Mouse (Mus musculus) thymus, postnatal 0 days (tissue): ENCODE results near the gene Zfp385c. TPM values are rescaled to one million over a fixed set of nuclear protein-coding genes. Genes with fewer than 3 reads are reported as not detected.

ENCODE experiments used
- DNase-seq: peaks from one replicate; pipeline ENCODE4 v3.0.0-alpha.2; 2015; ENCODE audit warnings: low spot score
- polyA plus RNA-seq: library from polyadenylated mRNA; unstranded; fragments of >200 nt; fragmentation: Nextera tagmentation; extraction: Ambion mirVana; gene quantifications from 2 replicates; pipeline ENCODE4 v1.2.1, GENCODE M21; 2015

Gene Zfp385c
- 0.12 TPM in 1 of 2 replicates, not detected in the other for polyA plus RNA-seq

- DNase-seq: peak; percentile 48
Measured at GRCm38 (mm10) chr11:100692164-100692616, at the start of gene Zfp385c. Gene Zfp385c, minus strand, starts transcription at chr11:100692455.

DNA sequence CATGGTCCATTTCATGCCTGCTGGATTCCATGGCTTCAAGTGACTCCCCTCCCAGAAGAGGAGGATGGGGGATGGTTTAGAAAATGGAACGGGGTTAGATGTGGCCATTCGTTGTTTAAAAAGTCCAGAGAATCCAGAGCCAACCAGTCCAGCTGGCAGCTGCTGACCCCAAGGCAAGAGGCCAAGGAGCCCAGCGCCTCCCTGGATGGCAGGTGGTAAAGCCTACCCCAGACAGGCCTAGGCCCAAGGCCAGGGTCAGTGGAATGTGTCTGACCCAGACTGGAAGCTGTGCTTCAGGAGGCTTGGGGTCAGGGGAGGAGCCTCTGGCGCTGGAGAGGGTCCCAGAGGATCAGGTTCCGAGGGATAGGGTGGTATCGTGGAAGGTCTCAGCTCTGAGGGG lies 49.1 kb upstream of the Zfp385c start:
- no peak for DNase-seq

DNA sequence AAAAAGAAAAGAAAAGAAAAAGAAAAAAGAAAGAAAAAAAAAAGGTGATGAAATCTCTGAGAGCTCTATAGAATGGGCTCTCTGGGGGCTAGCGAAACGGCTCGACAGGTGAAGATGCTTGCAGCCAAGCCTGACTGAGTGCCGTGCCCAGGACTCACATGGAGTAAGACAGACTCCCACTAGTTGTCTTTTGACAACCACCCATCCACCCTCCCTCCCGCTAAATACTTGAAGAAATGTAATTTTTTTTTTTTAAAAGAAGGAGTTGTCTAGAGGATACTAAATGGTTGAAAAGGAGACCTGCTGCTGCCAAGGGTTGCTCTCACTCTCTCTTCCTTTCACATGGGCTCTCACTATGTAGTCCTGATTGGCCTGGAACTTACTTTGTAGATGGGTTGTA lies 46.5 kb upstream of the Zfp385c start:
- no peak for DNase-seq

DNA sequence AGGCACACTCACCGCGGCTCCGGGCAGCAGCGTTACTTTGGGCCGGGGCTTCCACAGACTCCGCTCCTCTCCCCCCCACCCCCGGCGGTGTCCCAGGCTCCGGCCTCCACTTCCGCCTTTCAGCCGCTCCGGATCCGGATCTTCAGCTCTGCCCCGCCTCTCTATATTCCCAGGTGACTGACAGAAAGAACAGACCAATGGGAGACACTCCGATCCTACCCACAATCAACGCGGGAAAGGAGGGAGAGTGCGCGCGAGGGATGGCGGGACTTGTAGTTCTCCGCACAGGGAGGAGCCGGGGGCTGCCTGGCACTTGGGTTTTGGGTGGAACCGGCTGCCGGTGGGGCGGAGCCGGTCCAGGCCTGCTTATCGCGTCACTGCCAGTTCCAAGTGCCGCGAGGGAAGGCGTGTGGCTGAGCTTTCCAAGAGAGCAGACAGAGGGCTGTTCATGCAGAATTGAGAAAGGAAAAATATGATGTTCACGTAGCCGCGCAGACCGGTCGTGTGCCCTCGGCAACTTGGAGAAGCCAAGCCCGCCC lies 45.9 kb upstream of the Zfp385c start, which contains the start of gene Rab5c:
Gene Rab5c, minus strand, starts transcription at position 150 of the 539 bp plus-strand sequence.
- peak; percentile 98 for DNase-seq

DNA sequence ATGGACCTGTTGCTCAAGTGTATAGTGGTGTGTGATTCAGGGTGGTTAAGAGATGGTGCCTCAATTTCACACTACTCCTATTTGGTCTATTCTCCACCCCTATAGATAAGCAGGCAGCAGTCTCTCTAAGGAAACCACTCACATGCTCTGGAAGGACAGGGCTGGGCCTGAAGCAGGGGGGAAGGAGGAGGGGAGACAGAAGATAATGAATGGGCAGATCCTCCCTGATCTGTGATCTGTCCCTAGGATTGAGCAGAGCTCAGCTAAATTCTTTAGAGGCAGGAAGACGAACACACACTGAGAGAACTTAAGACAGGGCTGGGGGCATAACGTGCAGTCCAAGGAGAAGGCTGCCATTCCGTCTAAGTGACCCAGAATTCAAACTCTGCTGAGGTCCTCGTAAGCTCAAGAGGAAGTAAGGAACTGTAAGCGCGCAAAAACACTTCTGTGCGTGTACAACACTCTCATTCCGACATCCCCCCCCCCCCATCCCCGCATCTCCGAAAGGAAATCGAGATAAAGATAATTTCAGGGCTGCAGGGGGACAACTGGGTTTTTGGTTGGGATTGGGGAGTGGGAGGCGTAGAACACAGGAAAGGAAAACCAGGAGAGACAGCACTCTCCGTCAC lies 45.0 kb upstream of the Zfp385c start:
- peak; percentile 32 for DNase-seq

GRCm38 (mm10) chr11:100736746-100737080 lies 44.5 kb upstream of the Zfp385c start:
- DNase-seq: no peak

DNA sequence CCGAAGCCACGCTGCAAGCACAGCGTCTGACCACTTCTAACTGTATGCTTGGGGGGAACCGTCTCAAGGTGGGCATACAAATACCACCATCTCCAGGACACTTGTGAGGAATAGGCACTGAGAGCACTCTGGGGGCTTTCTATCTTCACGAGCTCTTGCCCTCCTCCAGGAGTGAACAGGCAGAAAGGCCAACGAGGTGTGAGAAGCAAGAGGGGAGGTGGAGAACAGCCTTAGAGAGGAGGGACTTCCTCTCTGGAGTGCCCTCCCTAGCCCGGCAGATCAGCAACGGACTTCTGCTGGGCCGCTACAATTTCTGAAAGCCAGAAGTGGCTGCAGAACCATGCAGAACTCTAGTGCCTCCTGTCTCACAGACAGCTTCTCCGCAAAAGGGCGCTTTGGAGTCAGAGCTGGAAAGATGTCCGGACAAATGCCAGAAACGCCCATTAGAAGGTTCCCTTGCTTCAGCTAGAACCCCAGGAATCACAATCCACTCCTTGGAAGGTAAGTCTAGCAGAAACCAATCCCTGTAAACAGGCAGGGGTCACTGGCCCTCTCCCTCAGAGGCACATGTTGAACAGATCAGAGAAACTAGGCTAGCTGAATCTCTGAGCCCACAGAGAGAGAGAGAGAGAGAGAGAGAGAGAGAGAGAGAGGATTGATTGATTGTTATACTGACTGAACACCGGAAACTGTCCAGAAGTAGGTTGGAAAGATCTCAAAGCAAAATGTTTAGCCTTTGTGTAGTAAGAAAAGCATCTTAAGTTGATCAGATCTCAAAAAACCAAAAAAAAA lies 43.9 kb upstream of the Zfp385c start:
- peak; percentile 14 for DNase-seq

DNA sequence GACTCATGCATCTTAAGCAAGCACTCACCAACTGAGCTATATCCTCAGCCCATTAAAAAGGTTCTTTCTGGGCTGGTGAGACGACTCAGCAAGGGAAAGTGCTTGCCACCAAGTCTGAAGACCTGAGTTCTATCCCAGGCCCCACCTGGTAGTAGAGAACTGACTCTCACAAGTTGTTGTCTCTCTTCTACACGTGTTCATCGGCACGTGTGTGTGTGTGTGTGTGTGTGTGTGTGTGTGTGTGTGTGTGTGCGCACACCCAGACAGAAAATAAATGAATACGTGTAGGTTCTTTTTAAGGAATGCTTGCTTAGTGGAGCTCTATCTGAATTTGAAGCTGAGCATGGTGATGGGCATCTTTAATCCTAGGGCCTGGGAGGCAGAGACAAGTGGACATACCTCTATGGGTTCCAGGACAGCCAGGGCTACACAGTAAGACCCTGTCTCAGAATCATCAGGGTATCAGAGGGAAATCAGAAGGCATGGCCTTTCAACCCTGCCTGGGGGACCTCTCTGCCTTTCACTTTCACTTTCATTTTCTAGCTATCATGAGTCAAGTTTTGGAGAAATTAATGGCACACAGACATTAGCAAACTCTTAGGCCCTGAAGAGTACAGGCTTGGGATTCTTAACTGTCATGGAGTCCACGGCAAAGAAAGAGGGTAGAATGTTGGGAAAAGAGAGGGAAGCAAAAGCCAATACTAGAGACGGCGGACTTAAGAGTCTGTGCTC lies 43.0 kb upstream of the Zfp385c start:
- peak; percentile 42 for DNase-seq

DNA sequence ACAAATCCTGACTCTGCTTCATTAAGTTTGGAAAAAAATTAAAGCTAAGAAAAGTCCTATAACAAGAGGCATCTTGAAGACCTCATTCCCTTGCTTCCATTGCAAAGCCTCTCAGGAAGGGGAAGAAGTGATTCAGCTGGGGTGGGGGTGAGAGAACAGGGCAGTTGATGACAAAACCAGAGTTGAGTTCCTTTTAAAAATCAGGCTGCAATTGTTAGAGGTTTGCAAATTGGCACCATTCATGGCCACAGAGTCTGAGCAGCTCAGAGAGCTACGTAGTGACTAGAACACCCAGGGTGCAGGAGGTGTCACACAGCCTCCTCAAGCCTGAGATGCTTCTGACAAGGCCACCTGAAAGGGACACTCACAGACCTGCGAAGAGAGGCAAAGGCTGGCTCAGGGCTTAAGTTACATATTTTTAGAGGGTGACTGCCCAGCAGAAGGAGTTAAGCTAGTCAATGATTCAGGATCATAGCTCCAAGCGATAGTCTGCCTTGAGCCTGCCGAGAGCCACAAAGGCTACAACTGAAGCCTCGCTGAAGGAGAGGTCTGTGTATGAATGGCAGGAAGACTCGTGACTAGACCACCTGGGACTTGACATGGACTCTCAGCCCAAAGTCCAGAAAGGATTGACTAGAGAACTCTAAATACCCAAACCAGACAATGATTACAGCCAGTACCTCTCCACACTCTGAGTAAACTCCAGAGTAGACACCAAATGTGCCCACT lies 38.4 kb upstream of the Zfp385c start:
- no peak for DNase-seq

- DNase-seq: no peak
Measured at GRCm38 (mm10) chr11:100729976-100730375, 37.7 kb upstream of the Zfp385c start.

DNA sequence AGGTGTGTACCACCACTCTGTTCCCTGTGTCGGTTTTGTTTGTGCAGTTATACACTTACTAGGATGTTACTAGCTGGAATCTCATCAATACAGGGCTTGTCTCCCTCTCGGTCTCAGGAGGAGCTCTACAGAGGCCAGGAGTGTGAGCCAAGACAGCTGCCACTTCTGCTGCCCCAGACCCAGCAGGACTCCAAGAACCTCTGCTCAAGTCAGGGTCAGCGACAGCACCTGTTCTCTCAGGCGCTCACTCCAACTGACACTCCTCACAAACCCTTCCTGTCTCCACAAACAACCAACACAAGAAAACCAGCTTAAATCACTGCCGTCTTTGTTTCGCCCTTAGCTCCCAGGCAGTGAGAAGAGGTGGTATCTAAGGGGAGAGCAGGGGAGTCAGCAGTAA lies 36.3 kb upstream of the Zfp385c start:
- DNase-seq: no peak

DNA sequence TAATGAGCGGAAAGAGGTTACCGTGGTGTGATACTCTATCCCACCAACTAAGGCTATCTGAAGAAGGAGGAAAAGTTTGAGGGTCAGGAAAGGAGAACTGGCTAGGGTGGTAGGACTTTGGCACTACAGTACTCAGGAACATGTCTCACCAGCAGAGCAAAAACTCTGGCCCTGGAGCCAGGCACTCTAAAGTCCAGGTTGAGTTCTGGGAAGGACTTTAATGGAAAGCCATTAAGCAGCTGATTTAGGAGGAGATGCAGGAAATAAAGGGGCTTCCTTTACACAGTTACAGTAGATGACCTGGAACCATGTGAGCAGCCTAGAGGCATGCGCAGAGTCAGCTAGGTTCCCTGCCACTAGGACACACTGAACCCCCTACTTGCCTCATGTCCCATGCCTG lies 34.9 kb upstream of the Zfp385c start:
- no peak for DNase-seq

- no peak for DNase-seq
Measured at GRCm38 (mm10) chr11:100724919-100725512, 32.8 kb upstream of the Zfp385c start.

DNA sequence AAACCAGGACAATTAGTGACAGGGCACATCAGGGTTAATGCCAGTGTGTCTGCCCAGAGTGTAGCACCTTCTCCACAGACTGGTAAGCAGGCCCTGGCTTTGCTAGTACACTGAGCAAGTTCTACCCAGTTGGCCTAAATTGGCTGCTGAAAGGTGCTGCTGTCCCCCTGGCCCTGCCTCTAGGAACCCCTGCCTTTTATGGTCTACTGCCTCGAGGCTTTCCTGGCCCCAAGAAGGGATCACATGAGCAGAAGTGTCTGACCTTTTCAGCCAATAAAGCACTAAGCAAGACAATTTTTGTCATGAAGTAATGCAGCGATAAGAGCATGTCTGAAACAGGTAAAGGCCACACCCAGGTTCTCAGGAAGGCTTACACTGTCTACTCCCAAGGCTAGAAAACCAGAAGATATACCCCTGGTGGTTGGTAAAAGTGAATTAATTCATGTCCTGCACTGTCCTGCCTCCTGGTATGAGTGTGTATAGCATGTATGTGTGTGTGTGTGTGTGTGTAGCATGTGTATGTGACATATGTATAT lies 30.3 kb upstream of the Zfp385c start:
- no peak for DNase-seq

- DNase-seq: peak; percentile 16
Measured at GRCm38 (mm10) chr11:100721776-100722492, 29.7 kb upstream of the Zfp385c start.

DNA sequence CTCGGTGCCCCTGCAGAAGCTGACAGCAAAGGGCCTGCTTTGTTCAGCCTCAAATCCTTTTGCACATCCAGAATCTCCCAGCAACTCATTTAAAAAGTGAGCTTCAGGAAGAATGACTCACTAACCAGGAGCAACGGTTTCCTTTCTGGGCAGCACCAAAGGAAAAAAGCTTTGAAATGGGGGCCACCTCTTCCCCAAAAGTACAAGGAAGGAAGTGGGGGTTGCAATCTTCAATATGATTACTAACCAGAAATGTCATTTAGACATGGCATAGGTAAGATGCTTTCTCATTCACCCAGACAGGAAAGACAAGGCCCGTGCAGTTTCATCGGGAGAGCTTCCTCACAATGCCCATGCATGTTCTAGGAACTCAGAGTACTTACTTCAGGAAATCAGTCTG lies 29.0 kb upstream of the Zfp385c start:
- DNase-seq: no peak

DNA sequence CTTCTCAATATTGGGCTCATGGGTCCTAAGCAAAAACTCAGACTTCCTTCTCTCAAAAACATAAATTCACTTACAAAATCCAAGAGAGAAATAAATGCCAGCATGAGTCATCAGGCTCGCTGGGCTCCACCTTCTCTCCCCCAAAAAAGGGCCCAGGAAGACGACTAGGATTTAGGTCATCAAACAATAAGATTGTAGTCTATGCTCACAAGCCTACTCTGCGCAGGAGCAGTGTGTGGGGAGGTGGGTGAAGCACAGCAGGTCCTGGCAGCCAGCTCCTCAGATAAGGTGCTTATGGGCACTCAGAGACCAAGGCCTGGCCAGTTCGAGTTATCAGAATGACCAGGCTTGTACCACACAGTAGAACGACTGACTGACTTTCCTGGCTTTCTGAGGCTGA lies 28.1 kb upstream of the Zfp385c start:
- no peak for DNase-seq

DNA sequence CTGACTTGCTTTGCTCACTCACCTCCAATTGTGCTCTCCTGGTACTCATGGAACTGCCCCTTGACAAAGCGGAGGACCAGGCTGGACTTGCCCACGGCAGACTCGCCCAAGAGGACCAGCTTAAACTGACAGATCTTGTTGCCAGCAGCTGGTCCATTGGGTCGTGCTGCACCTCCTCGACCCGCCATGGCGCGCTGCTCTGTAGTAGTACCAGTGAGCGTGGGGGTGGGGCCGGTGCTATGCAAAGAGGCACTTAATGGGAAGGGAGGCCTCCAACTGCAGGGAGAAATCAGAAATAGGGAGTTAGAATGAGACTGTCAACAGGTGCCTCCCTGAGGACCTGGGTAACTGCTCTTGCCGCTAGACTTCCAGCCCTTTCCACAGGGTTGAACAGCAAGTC lies 27.6 kb upstream of the Zfp385c start:
- DNase-seq: no peak

- DNase-seq: no peak
Measured at GRCm38 (mm10) chr11:100719312-100719711, 27.1 kb upstream of the Zfp385c start.

DNA sequence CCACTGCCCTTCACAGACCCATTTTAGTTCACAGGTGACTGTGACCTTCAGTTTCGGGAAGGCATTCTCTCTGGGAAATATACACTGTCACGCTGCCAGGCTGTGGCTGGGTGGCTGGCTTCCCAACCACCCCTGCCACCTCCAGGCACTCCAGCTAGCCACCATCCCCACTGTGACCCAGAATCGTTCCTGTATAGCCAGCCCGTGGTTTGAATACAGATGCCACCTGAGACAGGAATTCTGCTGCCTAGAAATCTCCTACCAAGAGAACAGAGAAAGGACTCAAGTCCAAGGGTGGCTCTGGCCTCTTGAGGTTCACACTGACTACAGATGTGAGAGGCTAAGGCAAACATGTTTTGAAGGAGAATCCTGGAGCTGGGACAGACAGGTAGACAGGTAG lies 26.6 kb upstream of the Zfp385c start:
- DNase-seq: no peak
